Mouse (Mus musculus) embryonic facial prominence, embryonic 12.5 days (tissue): ENCODE results near the gene Cttn. TPM values are rescaled to one million over a fixed set of nuclear protein-coding genes. Genes with fewer than 3 reads are reported as not detected.
A peak's percentile ranks its signal among the peaks of the same experiment; 100 is the strongest.

Source experiments
- ATAC-seq: fragments of 200-750 bp; cut with Nextera tagmentation; 2 replicates; pipeline ENCODE4 v1.8.0; 2017; ENCODE audit not compliant: insufficient number of reproducible peaks, insufficient read depth, low FRiP score, low TSS enrichment
- H3K27ac ChIP-seq: fragments of 300-500 bp; sonication (generic); 2 replicates; pipeline ENCODE4 v1.5.1; 2016; ENCODE audit warnings: mild to moderate bottlenecking
- H3K27me3 ChIP-seq: fragments of 300-500 bp; sonication (generic); 2 replicates; pipeline ENCODE4 v1.6.1; 2016; ENCODE audit warnings: mild to moderate bottlenecking, moderate library complexity
- H3K36me3 ChIP-seq: fragments of 300-500 bp; sonication (generic); 2 replicates; pipeline ENCODE4 v1.6.1; 2016; ENCODE audit warnings: mild to moderate bottlenecking
- H3K4me1 ChIP-seq: fragments of 300-500 bp; sonication (generic); 2 replicates; pipeline ENCODE4 v1.6.1; 2016
- H3K4me2 ChIP-seq: fragments of 300-500 bp; sonication (generic); replicated peaks from 2 replicates; pipeline ENCODE4 v1.6.1; 2016; ENCODE audit warnings: mild to moderate bottlenecking, moderate library complexity
- H3K4me3 ChIP-seq: fragments of 300-500 bp; sonication (generic); 2 replicates; pipeline ENCODE4 v1.5.1; 2016; ENCODE audit warnings: mild to moderate bottlenecking
- H3K9ac ChIP-seq: fragments of 300-500 bp; sonication (generic); 2 replicates; pipeline ENCODE4 v1.6.1; 2016; ENCODE audit warnings: mild to moderate bottlenecking, moderate library complexity
- H3K9me3 ChIP-seq: fragments of 300-500 bp; sonication (generic); 2 replicates; pipeline ENCODE4 v1.6.1; 2016; ENCODE audit warnings: mild to moderate bottlenecking, moderate library complexity
- WGBS: fragments of 180-500 bp; shearing (Covaris S2); methylation state at CpG from one replicate; pipeline ENCODE4 v1.1.7; 2016; 5-methylcytosine and 5-hydroxymethylcytosine counted together
- polyA plus RNA-seq: library from polyadenylated mRNA; unstranded; fragments of >200 nt; fragmentation: Nextera tagmentation; extraction: Ambion mirVana; gene quantifications from 2 replicates; pipeline ENCODE4 v1.2.1, GENCODE M21; 2016

The Cttn gene
- polyA plus RNA-seq, 1 experiment from 2014 or later: 176 TPM

- WGBS: 74% methylated on average over 3 of the region's 3 CpGs
Observed at GRCm38 (mm10) chr7:144447146-144447545, 23.7 kb downstream of the Cttn start.

GRCm38 (mm10) chr7:144444788-144445187 is 26.0 kb downstream of the Cttn start:
- no peak for ATAC-seq
- Histone ChIP-seq H3K27ac (no peak overlapping the region), H3K4me3 (no peak overlapping the region), H3K9ac (no peak overlapping the region), H3K9me3 (no peaks in the 10 kb centered on the region), H3K27me3 (no peaks in the 10 kb centered on the region), H3K4me2 (no peak overlapping the region), H3K4me1 (no peaks in the 10 kb centered on the region), H3K36me3 (peaks cover 94% of the 10 kb centered on the region)
- WGBS: 94% methylated on average over 7 of the region's 7 CpGs

More at GRCm38 (mm10) chr7:144447146-144447545, 23.7 kb downstream of the Cttn start:
- peaks cover 92% of the 10 kb centered on the region for H3K36me3 ChIP-seq
- no peaks in the 10 kb centered on the region for H3K9me3 ChIP-seq
- ATAC-seq: no peak
- no peak overlapping the region for H3K27ac ChIP-seq
- H3K9ac ChIP-seq: no peak overlapping the region
- no peaks in the 10 kb centered on the region for H3K4me1 ChIP-seq
- H3K4me3 ChIP-seq: no peak overlapping the region
- H3K4me2 ChIP-seq: no peak overlapping the region
- H3K27me3 ChIP-seq: no peaks in the 10 kb centered on the region

- no peak for ATAC-seq
- Histone ChIP-seq H3K27me3 (no peaks in the 10 kb centered on the region), H3K4me2 (no peak overlapping the region), H3K4me1 (no peaks in the 10 kb centered on the region), H3K9me3 (no peaks in the 10 kb centered on the region), H3K9ac (no peak overlapping the region), H3K36me3 (peaks cover 94% of the 10 kb centered on the region), H3K4me3 (no peak overlapping the region), H3K27ac (no peak overlapping the region)
- WGBS: 91% methylated on average over 4 of the region's 4 CpGs
Observed at GRCm38 (mm10) chr7:144441976-144442375, 28.8 kb downstream of the Cttn start.

- H3K4me1 ChIP-seq: no peaks in the 10 kb centered on the region
- no peak for ATAC-seq
- no peak overlapping the region for H3K9ac ChIP-seq
- peaks cover 95% of the 10 kb centered on the region for H3K36me3 ChIP-seq
- no peak overlapping the region for H3K4me3 ChIP-seq
- no peak overlapping the region for H3K4me2 ChIP-seq
- 92% methylated on average over 11 of the region's 11 CpGs for WGBS
- no peak overlapping the region for H3K27ac ChIP-seq
- H3K9me3 ChIP-seq: no peaks in the 10 kb centered on the region
- H3K27me3 ChIP-seq: no peaks in the 10 kb centered on the region
Observed at GRCm38 (mm10) chr7:144441466-144441865, 29.3 kb downstream of the Cttn start.

GRCm38 (mm10) chr7:144438811-144439210 is 32.0 kb downstream of the Cttn start:
- H3K27me3 ChIP-seq: no peaks in the 10 kb centered on the region
- no peak for ATAC-seq
- H3K4me3 ChIP-seq: no peak overlapping the region
- H3K4me1 ChIP-seq: no peaks in the 10 kb centered on the region
- H3K27ac ChIP-seq: no peak overlapping the region
- WGBS: 98% methylated on average over 7 of the region's 7 CpGs
- no peak overlapping the region for H3K4me2 ChIP-seq
- H3K36me3 ChIP-seq: peaks cover 78% of the 10 kb centered on the region
- H3K9ac ChIP-seq: no peak overlapping the region
- no peaks in the 10 kb centered on the region for H3K9me3 ChIP-seq

GRCm38 (mm10) chr7:144432920-144433319 is 37.9 kb downstream of the Cttn start:
- H3K4me2 ChIP-seq: no peak overlapping the region
- no peaks in the 10 kb centered on the region for H3K4me1 ChIP-seq
- no peak overlapping the region for H3K9ac ChIP-seq
- no peaks in the 10 kb centered on the region for H3K9me3 ChIP-seq
- no peak overlapping the region for H3K27ac ChIP-seq
- WGBS: 71% methylated on average over 2 of the region's 2 CpGs
- H3K27me3 ChIP-seq: no peaks in the 10 kb centered on the region
- no peak for ATAC-seq
- no peak overlapping the region for H3K4me3 ChIP-seq
- H3K36me3 ChIP-seq: peaks cover 24% of the 10 kb centered on the region

GRCm38 (mm10) chr7:144427460-144427859 is 43.3 kb downstream of the Cttn start:
- WGBS: 89% methylated on average over 3 of the region's 3 CpGs

GRCm38 (mm10) chr7:144426594-144426993 is 44.2 kb downstream of the Cttn start:
- Histone ChIP-seq H3K9ac (no peak overlapping the region), H3K27me3 (no peaks in the 10 kb centered on the region), H3K4me2 (no peak overlapping the region), H3K27ac (no peak overlapping the region), H3K4me3 (no peak overlapping the region), H3K4me1 (no peaks in the 10 kb centered on the region), H3K36me3 (no peaks in the 10 kb centered on the region), H3K9me3 (no peaks in the 10 kb centered on the region)
- 86% methylated on average over 3 of the region's 3 CpGs for WGBS
- no peak for ATAC-seq

More at GRCm38 (mm10) chr7:144427460-144427859, 43.3 kb downstream of the Cttn start:
- no peak for ATAC-seq
- H3K9me3 ChIP-seq: no peaks in the 10 kb centered on the region
- H3K9ac ChIP-seq: no peak overlapping the region
- no peak overlapping the region for H3K4me2 ChIP-seq
- H3K36me3 ChIP-seq: no peaks in the 10 kb centered on the region
- H3K4me3 ChIP-seq: no peak overlapping the region
- no peaks in the 10 kb centered on the region for H3K27me3 ChIP-seq
- H3K27ac ChIP-seq: no peak overlapping the region
- H3K4me1 ChIP-seq: no peaks in the 10 kb centered on the region

GRCm38 (mm10) chr7:144425953-144426352 is 44.9 kb downstream of the Cttn start:
- no peak overlapping the region for H3K4me3 ChIP-seq
- H3K27me3 ChIP-seq: no peaks in the 10 kb centered on the region
- no peaks in the 10 kb centered on the region for H3K4me1 ChIP-seq
- no peak for ATAC-seq
- no peaks in the 10 kb centered on the region for H3K9me3 ChIP-seq
- no peak overlapping the region for H3K9ac ChIP-seq
- no peak overlapping the region for H3K4me2 ChIP-seq
- H3K36me3 ChIP-seq: no peaks in the 10 kb centered on the region
- WGBS: 10% methylated on average over 8 of the region's 8 CpGs
- no peak overlapping the region for H3K27ac ChIP-seq

- Histone ChIP-seq H3K4me1 (peaks cover 23% of the 10 kb centered on the region), H3K4me2 (no peak overlapping the region), H3K27ac (no peak overlapping the region), H3K9me3 (no peaks in the 10 kb centered on the region), H3K4me3 (no peak overlapping the region), H3K36me3 (no peaks in the 10 kb centered on the region), H3K27me3 (no peaks in the 10 kb centered on the region), H3K9ac (no peak overlapping the region)
- ATAC-seq: no peak
- 67% methylated on average over 6 of the region's 6 CpGs for WGBS
Observed at GRCm38 (mm10) chr7:144421478-144421877, 49.3 kb downstream of the Cttn start.

- ATAC-seq: no peak
- H3K9ac ChIP-seq: no peak overlapping the region
- peaks cover 23% of the 10 kb centered on the region for H3K4me1 ChIP-seq
- no peaks in the 10 kb centered on the region for H3K27me3 ChIP-seq
- H3K4me3 ChIP-seq: no peak overlapping the region
- H3K4me2 ChIP-seq: no peak overlapping the region; the same call in 1 of the 2 replicates
- H3K9me3 ChIP-seq: no peaks in the 10 kb centered on the region
- no peaks in the 10 kb centered on the region for H3K36me3 ChIP-seq
- 17% methylated on average over 16 of the region's 16 CpGs for WGBS
- no peak overlapping the region for H3K27ac ChIP-seq
Observed at GRCm38 (mm10) chr7:144420552-144420951, 50.3 kb downstream of the Cttn start.

GRCm38 (mm10) chr7:144417644-144418343 is 53.0 kb downstream of the Cttn start:
- no peak overlapping the region for H3K4me2 ChIP-seq
- H3K4me1 ChIP-seq: peaks cover 23% of the 10 kb centered on the region
- WGBS: 51% methylated on average over 16 of the region's 16 CpGs
- no peaks in the 10 kb centered on the region for H3K27me3 ChIP-seq
- H3K27ac ChIP-seq: peak overlapping the region; percentile 41; the same call in 1 of the 2 replicates
- H3K9ac ChIP-seq: no peak overlapping the region
- no peaks in the 10 kb centered on the region for H3K36me3 ChIP-seq
- no peaks in the 10 kb centered on the region for H3K9me3 ChIP-seq
- no peak overlapping the region for H3K4me3 ChIP-seq
- ATAC-seq: peak; percentile 50; the same call in 1 of the 2 replicates
